Mouse (Mus musculus) hindbrain, embryonic 16.5 days (tissue): ENCODE results near the gene Bcl2l13. TPM values are rescaled to one million over a fixed set of nuclear protein-coding genes. Genes with fewer than 3 reads are reported as not detected.

Experiments
- ATAC-seq: fragments of 200-750 bp; cut with Nextera tagmentation; 2 replicates; pipeline ENCODE4 v1.8.0; 2017; ENCODE audit warnings: moderate TSS enrichment, moderate library complexity
- H3K27ac ChIP-seq: fragments of 300-500 bp; sonication (generic); 2 replicates; pipeline ENCODE4 v1.5.1; 2014; ENCODE audit warnings: low read depth, mild to moderate bottlenecking, control low read depth, low read length, moderate library complexity
- H3K27me3 ChIP-seq: fragments of 300-500 bp; sonication (generic); replicated peaks from 2 replicates; pipeline ENCODE4 v1.6.1; 2014; ENCODE audit warnings: low read length; ENCODE audit not compliant: control insufficient read depth, insufficient read depth
- H3K36me3 ChIP-seq: fragments of 300-500 bp; sonication (generic); 2 replicates; pipeline ENCODE4 v1.6.1; 2014; ENCODE audit warnings: mild to moderate bottlenecking, low read length, moderate library complexity, mixed read lengths; ENCODE audit not compliant: control insufficient read depth, insufficient read depth
- H3K4me1 ChIP-seq: fragments of 300-500 bp; sonication (generic); 2 replicates; pipeline ENCODE4 v1.6.1; 2014; ENCODE audit warnings: low read depth, low read length; ENCODE audit not compliant: control insufficient read depth, insufficient read depth
- H3K4me2 ChIP-seq: fragments of 300-500 bp; sonication (generic); 2 replicates; pipeline ENCODE4 v1.6.1; 2014; ENCODE audit warnings: mild to moderate bottlenecking, low read length, control low read depth, moderate library complexity
- H3K4me3 ChIP-seq: fragments of 300-500 bp; sonication (generic); 2 replicates; pipeline ENCODE4 v1.5.1; 2014; ENCODE audit warnings: mild to moderate bottlenecking, low read length, control low read depth, moderate library complexity
- H3K9ac ChIP-seq: fragments of 300-500 bp; sonication (generic); 2 replicates; pipeline ENCODE4 v1.6.1; 2014; ENCODE audit warnings: low read depth, mild to moderate bottlenecking, control low read depth, low read length, moderate library complexity
- H3K9me3 ChIP-seq: fragments of 300-500 bp; sonication (generic); 2 replicates; pipeline ENCODE4 v1.6.1; 2014; ENCODE audit warnings: mild to moderate bottlenecking, low read length, moderate library complexity; ENCODE audit not compliant: control insufficient read depth
- WGBS: fragments of 180-500 bp; shearing (Covaris S2); extraction: QIAGEN DNeasy Blood & Tissue Kit; methylation state at CpG from one replicate; pipeline ENCODE4 v1.1.7; 2014; 5-methylcytosine and 5-hydroxymethylcytosine counted together
- polyA plus RNA-seq: library from polyadenylated mRNA; unstranded; fragments of >200 nt; fragmentation: Nextera tagmentation; extraction: Ambion mirVana; gene quantifications from 2 replicates; pipeline ENCODE4 v1.2.1, GENCODE M21; 2015

The Bcl2l13 gene
- polyA plus RNA-seq, 1 experiment from 2014 or later, result 27.3 TPM

DNA sequence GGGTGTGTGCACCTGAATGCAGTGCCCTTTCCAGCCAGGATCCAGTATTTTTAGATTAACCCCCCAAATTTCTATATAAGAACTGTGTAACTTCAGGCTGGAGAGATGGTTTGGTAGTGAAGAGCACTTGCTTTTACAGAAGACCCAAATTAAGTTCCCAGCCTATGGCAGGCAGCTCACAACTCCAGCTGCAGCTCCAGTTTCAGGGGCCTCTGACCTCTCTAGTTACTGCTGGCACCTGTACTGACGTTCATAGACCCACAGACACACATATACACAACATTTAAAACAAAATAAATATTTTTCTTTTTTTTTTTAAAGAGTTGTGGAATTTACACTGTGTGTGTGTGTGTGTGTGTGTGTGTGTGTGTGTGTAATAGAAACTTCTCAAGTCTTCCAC lies 93.4 kb downstream of the Bcl2l13 start:
- whole genome bisulfite sequencing, result 55% methylated on average over 1 of the region's 1 CpGs
- Histone ChIP-seq H3K27ac (no peak overlapping the region), H3K36me3 (peaks cover 13% of the 10 kb centered on the region; the same call in 1 of the 2 replicates), H3K4me3 (no peak overlapping the region), H3K4me1 (no peaks in the 10 kb centered on the region), H3K27me3 (no peaks in the 10 kb centered on the region), H3K9me3 (no peaks in the 10 kb centered on the region), H3K9ac (no peak overlapping the region), H3K4me2 (no peak overlapping the region)
- no peak for ATAC-seq

DNA sequence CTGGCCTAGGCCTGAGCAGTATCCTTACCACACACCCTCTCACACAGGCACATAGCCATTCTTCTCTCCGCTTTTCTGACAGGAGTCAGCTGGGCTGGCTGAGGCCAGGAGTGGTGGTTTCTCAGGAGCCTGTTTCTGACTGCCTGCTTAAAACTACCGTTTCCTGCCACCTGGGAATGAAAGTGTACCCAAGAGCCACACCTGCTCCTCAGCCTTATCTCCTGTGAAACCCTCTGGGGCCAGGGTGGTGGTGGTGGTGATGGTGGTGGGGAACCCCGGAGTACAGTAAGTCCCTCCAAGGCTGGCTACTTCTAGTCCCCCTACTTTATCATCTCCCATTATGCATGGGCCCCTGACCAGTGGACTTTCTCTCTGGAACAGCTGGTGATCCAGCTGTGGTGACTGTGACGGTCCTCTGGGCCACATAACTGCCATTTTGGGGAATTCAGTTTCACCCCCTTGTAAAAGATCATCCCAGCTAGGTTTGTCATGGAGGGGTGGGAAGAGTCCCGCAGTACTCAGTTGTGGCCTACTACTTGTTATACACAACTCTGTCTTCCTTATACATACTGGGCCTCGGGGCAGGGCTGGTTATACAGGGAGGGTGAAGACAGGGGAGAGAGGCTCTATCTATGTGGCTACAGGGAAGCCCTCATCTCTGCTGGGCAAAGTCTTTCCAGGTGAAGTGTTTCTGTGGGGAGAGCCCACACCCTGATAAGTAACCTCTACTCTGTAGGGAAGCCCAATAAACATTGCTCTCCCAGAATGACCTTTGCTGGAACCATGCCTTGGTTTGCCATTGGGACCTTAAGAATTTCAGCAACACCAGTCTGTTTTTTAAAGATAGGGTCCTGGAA lies 94.7 kb downstream of the Bcl2l13 start:
- Histone ChIP-seq H3K4me3 (no peak overlapping the region), H3K4me2 (no peak overlapping the region), H3K27me3 (no peaks in the 10 kb centered on the region), H3K9ac (no peak overlapping the region), H3K4me1 (no peaks in the 10 kb centered on the region), H3K27ac (no peak overlapping the region), H3K9me3 (no peaks in the 10 kb centered on the region), H3K36me3 (peaks cover 16% of the 10 kb centered on the region)
- ATAC-seq, result no peak
- 88% methylated on average over 6 of the region's 6 CpGs for WGBS

DNA sequence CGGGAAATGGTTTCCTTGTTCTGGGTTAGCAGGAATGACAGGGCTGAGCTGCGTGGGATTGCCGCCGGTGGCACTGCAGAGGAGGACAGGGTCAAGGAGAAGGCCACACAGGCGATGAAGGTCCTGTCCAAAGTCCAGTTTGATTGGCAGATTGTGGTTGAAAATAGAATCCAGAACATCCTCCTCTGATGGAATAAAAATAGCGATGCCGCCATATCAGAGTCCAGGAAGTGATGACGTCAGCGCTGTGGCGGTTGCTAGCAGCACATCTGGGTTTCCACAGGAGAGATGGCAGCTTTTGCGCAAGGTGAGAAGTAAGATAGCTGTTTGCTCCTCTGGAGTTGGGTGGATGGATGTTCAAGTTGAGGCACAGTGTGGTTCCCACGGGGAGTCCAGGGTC lies 96.6 kb downstream of the Bcl2l13 start:
- H3K4me2 ChIP-seq, result no peak overlapping the region
- no peak overlapping the region for H3K27ac ChIP-seq
- no peak overlapping the region for H3K4me3 ChIP-seq
- ATAC-seq, result no peak
- H3K27me3 ChIP-seq, result no peaks in the 10 kb centered on the region
- no peaks in the 10 kb centered on the region for H3K9me3 ChIP-seq
- peaks cover 20% of the 10 kb centered on the region for H3K36me3 ChIP-seq
- 95% methylated on average over 12 of the region's 12 CpGs for WGBS
- no peaks in the 10 kb centered on the region for H3K4me1 ChIP-seq
- no peak overlapping the region for H3K9ac ChIP-seq

DNA sequence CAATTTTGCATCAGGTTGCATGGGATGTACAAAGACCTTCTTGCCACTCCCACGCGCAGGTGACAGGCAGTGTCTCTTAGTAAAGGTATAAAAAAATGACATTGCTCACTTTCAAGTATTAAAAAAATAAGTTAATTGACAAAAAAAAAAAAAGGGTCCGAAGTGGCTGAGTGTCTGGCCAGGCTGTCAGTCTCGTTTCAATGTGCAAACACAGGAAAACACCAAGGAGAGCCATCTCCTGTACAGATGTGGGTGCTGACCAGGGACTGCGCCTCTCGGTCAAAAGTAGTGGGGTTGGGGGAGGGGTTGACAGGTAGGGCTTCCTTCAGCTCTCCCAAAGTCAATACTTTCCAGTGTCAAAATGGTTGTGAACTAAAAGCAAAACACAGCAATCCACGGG lies 97.7 kb downstream of the Bcl2l13 start:
- Histone ChIP-seq H3K4me2 (no peak overlapping the region), H3K9me3 (no peaks in the 10 kb centered on the region), H3K27me3 (no peaks in the 10 kb centered on the region), H3K4me3 (no peak overlapping the region), H3K4me1 (no peaks in the 10 kb centered on the region), H3K36me3 (peaks cover 20% of the 10 kb centered on the region), H3K27ac (no peak overlapping the region), H3K9ac (no peak overlapping the region)
- 89% methylated on average over 7 of the region's 7 CpGs for WGBS
- no peak for ATAC-seq

DNA sequence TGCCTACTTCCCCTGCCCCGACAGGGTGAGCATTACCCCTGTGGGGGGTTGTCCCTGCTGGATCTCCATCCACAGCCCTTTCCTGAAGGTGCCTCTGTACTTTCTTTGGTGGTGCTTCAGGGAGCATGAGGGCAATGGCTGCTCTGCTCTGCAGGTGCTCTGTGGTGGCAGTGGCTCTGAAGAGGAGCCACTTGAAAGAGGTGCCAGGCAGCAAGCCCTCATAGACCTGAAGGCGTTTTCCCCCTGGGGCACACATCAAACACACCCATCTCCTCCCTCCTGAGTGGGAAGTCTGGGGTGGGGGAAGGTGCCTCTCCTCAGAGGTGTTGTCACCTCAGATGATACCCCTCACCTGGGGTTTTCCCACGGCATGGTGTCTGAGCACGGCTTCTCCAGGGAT lies 98.2 kb downstream of the Bcl2l13 start:
- 78% methylated on average over 4 of the region's 4 CpGs for WGBS
- ATAC-seq, result no peak
- no peaks in the 10 kb centered on the region for H3K27me3 ChIP-seq
- no peak overlapping the region for H3K4me3 ChIP-seq
- no peaks in the 10 kb centered on the region for H3K4me1 ChIP-seq
- no peak overlapping the region for H3K27ac ChIP-seq
- no peak overlapping the region for H3K4me2 ChIP-seq
- H3K9me3 ChIP-seq, result no peaks in the 10 kb centered on the region
- H3K36me3 ChIP-seq, result peaks cover 20% of the 10 kb centered on the region
- no peak overlapping the region for H3K9ac ChIP-seq

DNA sequence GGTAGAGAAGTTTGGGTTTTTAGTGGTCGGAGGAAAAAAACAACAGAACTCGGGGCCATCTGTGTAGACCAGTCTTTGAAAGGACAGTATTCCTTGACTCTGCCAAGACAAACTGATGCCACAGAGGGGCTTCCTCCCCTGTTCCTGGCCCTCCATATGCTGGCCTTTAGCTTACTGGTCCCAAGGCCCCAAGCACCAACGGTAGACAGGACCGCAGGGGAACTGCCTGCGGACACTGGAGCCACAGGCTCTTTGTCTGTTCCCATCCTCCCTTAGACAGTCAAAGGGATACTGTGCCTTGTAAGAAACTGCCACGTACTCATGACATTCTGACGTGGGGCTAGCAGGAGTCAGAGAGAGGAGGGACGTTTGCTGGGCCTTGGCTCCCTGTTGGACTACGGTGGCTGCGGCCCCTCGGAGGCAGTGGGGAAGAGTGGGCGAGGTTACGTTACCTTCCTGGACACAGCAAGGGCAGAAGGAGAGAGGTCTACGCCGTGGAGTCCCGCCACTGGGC lies 101.1 kb downstream of the Bcl2l13 start:
- Histone ChIP-seq H3K27me3 (no peaks in the 10 kb centered on the region), H3K4me2 (no peak overlapping the region), H3K9me3 (no peaks in the 10 kb centered on the region), H3K4me3 (no peak overlapping the region), H3K9ac (no peak overlapping the region), H3K27ac (no peak overlapping the region), H3K4me1 (no peaks in the 10 kb centered on the region), H3K36me3 (peaks cover 16% of the 10 kb centered on the region)
- no peak for ATAC-seq
- WGBS, result 79% methylated on average over 15 of the region's 16 CpGs

DNA sequence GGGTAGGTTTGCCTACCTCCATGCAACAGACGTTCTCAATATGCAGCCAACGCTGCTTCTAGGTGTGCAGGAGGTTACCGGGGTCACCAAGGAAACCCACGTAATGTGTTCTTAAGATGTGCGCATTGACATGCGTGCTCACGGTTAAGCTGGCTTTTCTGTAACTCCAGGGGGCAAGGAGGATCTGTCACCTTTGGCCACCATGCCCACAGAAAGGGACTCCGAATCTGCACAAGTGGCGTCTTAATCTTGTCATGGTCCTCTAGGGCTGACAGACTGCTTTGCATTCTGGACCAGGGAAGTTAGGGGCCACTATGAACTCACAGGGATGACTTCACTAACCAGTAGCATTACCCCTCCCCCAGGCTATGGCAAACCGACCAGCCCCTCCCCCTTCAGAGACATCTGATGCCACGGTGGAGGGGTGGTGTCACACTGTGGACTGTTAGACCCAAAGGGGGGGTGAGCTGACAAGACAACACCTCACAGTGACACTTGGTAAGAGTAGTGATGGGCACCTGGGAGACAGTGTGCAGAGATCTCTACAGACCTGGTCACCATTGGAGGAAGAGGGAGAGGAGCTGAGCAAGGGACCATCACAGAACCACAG lies 102.1 kb downstream of the Bcl2l13 start:
- Histone ChIP-seq H3K27ac (no peak overlapping the region), H3K4me3 (no peak overlapping the region), H3K9me3 (no peaks in the 10 kb centered on the region), H3K36me3 (peaks cover 11% of the 10 kb centered on the region), H3K4me2 (no peak overlapping the region), H3K4me1 (no peaks in the 10 kb centered on the region), H3K27me3 (no peaks in the 10 kb centered on the region), H3K9ac (no peak overlapping the region)
- 78% methylated on average over 11 of the region's 11 CpGs for WGBS
- ATAC-seq, result no peak

DNA sequence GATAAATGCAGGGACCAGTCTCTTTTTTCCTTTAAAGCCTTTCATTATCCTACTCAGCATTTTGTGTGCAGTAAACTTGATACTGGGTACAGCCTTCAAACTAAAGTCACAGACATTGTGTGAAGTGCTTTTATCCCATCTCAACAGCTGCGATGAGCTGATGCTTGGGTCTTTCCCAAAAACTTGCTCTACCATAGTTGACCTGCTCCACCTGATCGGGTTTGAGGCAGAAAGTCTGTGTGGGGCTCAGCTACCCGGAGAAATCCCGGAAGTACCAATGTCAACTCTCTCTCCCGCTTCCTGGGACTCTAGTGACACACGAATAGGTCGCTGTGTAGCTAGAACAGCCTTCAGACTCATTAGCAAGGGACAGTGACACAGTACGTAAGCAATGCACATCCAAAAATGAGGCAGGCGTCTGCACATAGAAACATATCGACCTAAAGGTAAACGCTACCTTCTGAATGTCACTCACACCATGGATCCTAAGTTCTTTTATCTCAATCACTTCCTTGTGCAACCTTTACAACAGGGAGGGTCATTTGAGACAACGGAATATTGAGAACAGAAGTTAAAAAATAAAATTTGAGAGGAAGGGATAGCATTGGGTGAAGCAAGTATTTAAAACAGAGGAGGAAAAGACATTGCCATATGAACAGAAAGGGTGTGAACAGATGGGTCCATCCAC lies 102.9 kb downstream of the Bcl2l13 start:
- Histone ChIP-seq H3K36me3 (peaks cover 7% of the 10 kb centered on the region; the same call in 1 of the 2 replicates), H3K9ac (no peak overlapping the region), H3K4me3 (no peak overlapping the region), H3K27me3 (no peaks in the 10 kb centered on the region), H3K9me3 (no peaks in the 10 kb centered on the region), H3K4me2 (no peak overlapping the region), H3K4me1 (no peaks in the 10 kb centered on the region), H3K27ac (no peak overlapping the region)
- ATAC-seq, result no peak
- WGBS, result 92% methylated on average over 12 of the region's 12 CpGs

DNA sequence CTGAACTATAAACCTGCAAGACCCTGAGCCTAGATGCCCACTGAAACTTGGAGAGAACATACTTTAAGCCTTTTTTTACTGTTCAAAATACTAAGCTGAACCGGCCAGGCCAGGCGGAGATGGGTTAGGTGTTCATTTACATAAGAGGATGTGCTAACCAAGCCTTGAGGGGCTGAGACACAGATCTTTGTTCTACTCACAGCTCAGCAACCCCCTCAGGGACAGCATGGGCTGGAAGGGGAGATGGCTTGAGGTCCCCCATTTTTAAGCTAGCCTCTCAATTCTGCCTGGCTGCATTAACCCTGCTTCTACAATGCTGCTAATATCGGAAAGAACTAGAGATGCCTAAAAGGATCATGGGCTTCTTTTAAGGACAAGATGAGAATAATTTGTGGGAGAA lies 103.8 kb downstream of the Bcl2l13 start:
- Histone ChIP-seq H3K4me2 (no peak overlapping the region), H3K36me3 (peaks cover 4% of the 10 kb centered on the region; the same call in 1 of the 2 replicates), H3K9me3 (no peaks in the 10 kb centered on the region), H3K4me1 (no peaks in the 10 kb centered on the region), H3K27ac (no peak overlapping the region), H3K4me3 (no peak overlapping the region), H3K27me3 (no peaks in the 10 kb centered on the region), H3K9ac (no peak overlapping the region)
- whole genome bisulfite sequencing, result 83% methylated on average over 3 of the region's 3 CpGs
- ATAC-seq, result no peak
